Mouse (Mus musculus) midbrain, embryonic 14.5 days (tissue): ENCODE results near the gene Olfr59. TPM values are rescaled to one million over a fixed set of nuclear protein-coding genes. Genes with fewer than 3 reads are reported as not detected.

Experiments used
- ATAC-seq: fragments of 200-750 bp; cut with Nextera tagmentation; 2 replicates; pipeline ENCODE4 v1.8.0; 2017; ENCODE audit warnings: moderate number of reproducible peaks, moderate library complexity; ENCODE audit not compliant: low FRiP score, low TSS enrichment
- DNase-seq: peaks from one replicate; pipeline ENCODE4 v3.0.0-alpha.2; 2015
- H3K27ac ChIP-seq: fragments of 300-500 bp; sonication (generic); replicated peaks from 2 replicates; pipeline ENCODE4 v1.5.1; 2014; ENCODE audit warnings: mild to moderate bottlenecking, low read depth, low read length, moderate library complexity
- H3K27me3 ChIP-seq: fragments of 300-500 bp; sonication (generic); 2 replicates; pipeline ENCODE4 v1.6.1; 2014; ENCODE audit warnings: low read length, control low read depth, mixed read lengths; ENCODE audit not compliant: control insufficient read depth, insufficient read depth
- H3K36me3 ChIP-seq: fragments of 300-500 bp; sonication (generic); 2 replicates; pipeline ENCODE4 v1.6.1; 2014; ENCODE audit warnings: low read length, control low read depth; ENCODE audit not compliant: control insufficient read depth, insufficient read depth
- H3K4me1 ChIP-seq: fragments of 300-500 bp; sonication (generic); 2 replicates; pipeline ENCODE4 v1.6.1; 2014; ENCODE audit warnings: mild to moderate bottlenecking, antibody characterized with exemption, low read length, control low read depth; ENCODE audit not compliant: control insufficient read depth, insufficient read depth
- H3K4me2 ChIP-seq: fragments of 300-500 bp; sonication (generic); 2 replicates; pipeline ENCODE4 v1.6.1; 2014; ENCODE audit warnings: mild to moderate bottlenecking, low read length, moderate library complexity
- H3K4me3 ChIP-seq: fragments of 300-500 bp; sonication (generic); replicated peaks from 2 replicates; pipeline ENCODE4 v1.5.1; 2014; ENCODE audit warnings: low read depth, low read length
- H3K9ac ChIP-seq: fragments of 300-500 bp; sonication (generic); replicated peaks from 2 replicates; pipeline ENCODE4 v1.6.1; 2014; ENCODE audit warnings: mild to moderate bottlenecking, low read length, moderate library complexity
- H3K9me3 ChIP-seq: fragments of 300-500 bp; sonication (generic); 2 replicates; pipeline ENCODE4 v1.6.1; 2016; ENCODE audit warnings: low read length, control low read depth, mixed read lengths; ENCODE audit not compliant: control insufficient read depth
- WGBS: fragments of 180-500 bp; shearing (Covaris S2); extraction: QIAGEN DNeasy Blood & Tissue Kit; methylation state at CpG from one replicate; pipeline ENCODE4 v1.1.7; 2014; 5-methylcytosine and 5-hydroxymethylcytosine counted together
- polyA plus RNA-seq: library from polyadenylated mRNA; unstranded; fragments of >200 nt; fragmentation: Nextera tagmentation; extraction: Ambion mirVana; gene quantifications from 2 replicates; pipeline ENCODE4 v1.2.1, GENCODE M21; 2014

Olfr59 gene
- not detected in 2 replicates for polyA plus RNA-seq

GRCm38 (mm10) chr11:74283436-74283835 is at the start of gene Olfr59:
Olfr59 (plus strand) TSS chr11:74283736.
- ATAC-seq (no peak), DNase-seq (no peak)
- no peaks in the 10 kb centered on the region for H3K36me3 ChIP-seq
- no peak within 1 kb of the TSS for H3K9ac ChIP-seq
- no peak within 1 kb of the TSS for H3K4me2 ChIP-seq
- 57% methylated on average over 2 of the region's 2 CpGs for WGBS
- no peak within 1 kb of the TSS for H3K27ac ChIP-seq
- no peaks in the 10 kb centered on the region for H3K27me3 ChIP-seq
- H3K4me3 ChIP-seq, result no peak within 1 kb of the TSS
- H3K9me3 ChIP-seq, result peaks cover 6% of the 10 kb centered on the region; the same call in 1 of the 2 replicates
- H3K4me1 ChIP-seq, result no peaks in the 10 kb centered on the region

DNA sequence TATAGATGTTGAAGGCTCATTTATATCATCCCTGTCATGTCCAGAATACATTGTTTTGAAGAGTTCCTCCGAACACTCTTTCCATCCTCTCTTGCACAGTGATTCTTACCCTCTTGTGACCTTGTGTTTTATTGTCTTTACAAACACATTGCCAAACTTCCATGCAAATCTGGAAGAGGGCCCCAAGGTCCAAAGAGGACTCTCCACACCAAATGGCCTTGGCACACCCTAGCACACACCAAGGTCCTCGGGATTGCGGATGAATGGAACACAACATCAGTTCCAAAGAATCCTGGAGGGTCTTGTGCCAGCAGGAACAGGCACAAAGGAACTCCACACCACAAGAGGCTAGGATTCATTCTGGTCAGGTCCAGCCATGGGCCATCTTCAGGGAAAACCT is 42.3 kb upstream of the Olfr59 start:
- peaks cover 15% of the 10 kb centered on the region; the same call in 1 of the 2 replicates for H3K9me3 ChIP-seq
- H3K4me3 ChIP-seq, result no peak overlapping the region
- no peaks in the 10 kb centered on the region for H3K4me1 ChIP-seq
- H3K4me2 ChIP-seq, result no peak overlapping the region
- DNase-seq, result no peak
- H3K27ac ChIP-seq, result no peak overlapping the region
- H3K9ac ChIP-seq, result no peak overlapping the region
- 91% methylated on average over 3 of the region's 3 CpGs for WGBS
- H3K36me3 ChIP-seq, result no peaks in the 10 kb centered on the region
- H3K27me3 ChIP-seq, result no peaks in the 10 kb centered on the region
- no peak for ATAC-seq

- H3K9me3 ChIP-seq, result peaks cover 4% of the 10 kb centered on the region; the same call in 1 of the 2 replicates
- H3K4me1 ChIP-seq, result no peaks in the 10 kb centered on the region
- WGBS, result 51% methylated on average over 2 of the region's 2 CpGs
- H3K27me3 ChIP-seq, result no peaks in the 10 kb centered on the region
- H3K4me2 ChIP-seq, result no peak within 1 kb of the TSS
- no peak within 1 kb of the TSS for H3K27ac ChIP-seq
- no peaks in the 10 kb centered on the region for H3K36me3 ChIP-seq
- H3K9ac ChIP-seq, result no peak within 1 kb of the TSS
- no peak for ATAC-seq
- no peak for DNase-seq
- no peak within 1 kb of the TSS for H3K4me3 ChIP-seq
Measured at GRCm38 (mm10) chr11:74259508-74259907, 24.0 kb upstream of the Olfr59 start, which contains the start of gene Olfr406. Olfr406 (plus strand) TSS chr11:74259808.

DNA sequence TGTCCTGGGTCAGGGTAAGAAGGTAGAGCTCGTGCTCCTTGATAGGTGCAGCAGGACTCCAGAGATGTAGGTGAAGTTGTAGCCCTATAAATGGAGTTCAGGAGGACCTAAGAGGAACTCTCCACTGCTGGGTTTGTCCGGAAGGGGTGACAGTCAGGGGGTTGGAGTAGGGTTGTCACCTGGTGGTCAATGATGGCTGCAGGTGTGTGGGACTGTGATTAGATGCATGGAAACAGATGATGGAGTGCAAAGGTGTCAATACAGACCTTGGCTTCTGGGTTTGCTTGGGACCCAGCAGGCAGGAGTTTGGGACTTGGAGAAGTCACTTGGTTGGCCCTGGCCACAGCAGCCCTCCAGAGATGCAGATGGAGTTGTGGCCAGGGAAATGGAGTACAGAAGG is 3.7 kb downstream of the Olfr59 start:
- no peaks in the 10 kb centered on the region for H3K27me3 ChIP-seq
- no peaks in the 10 kb centered on the region for H3K4me1 ChIP-seq
- H3K9me3 ChIP-seq, result no peaks in the 10 kb centered on the region
- H3K4me3 ChIP-seq, result no peak overlapping the region
- H3K9ac ChIP-seq, result no peak overlapping the region
- H3K36me3 ChIP-seq, result no peaks in the 10 kb centered on the region
- DNase-seq (no peak), ATAC-seq (no peak)
- H3K4me2 ChIP-seq, result no peak overlapping the region
- no peak overlapping the region for H3K27ac ChIP-seq
- WGBS, result 82% methylated on average over 2 of the region's 2 CpGs

DNA sequence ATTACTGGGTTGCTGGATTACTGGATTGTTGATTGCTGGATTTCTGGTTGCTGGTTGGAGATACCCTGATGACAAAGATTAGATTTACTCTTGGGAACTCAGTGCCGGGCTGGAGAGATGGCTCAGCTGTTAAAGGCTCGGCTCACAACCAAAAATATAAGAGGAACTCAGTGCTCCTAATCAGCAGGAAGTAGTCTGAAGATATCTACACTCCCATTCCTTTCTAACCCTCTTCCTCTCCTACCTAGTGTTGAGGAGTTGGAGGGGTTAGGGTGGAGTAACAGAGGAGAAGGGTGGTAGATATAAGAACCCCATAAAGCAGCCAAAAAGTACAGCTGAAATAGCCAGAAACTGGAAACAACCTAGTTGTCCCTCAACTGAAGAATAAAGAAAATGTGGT is 42.5 kb downstream of the Olfr59 start:
- H3K27ac ChIP-seq, result no peak overlapping the region
- no peaks in the 10 kb centered on the region for H3K27me3 ChIP-seq
- WGBS, result 77% methylated on average over 2 of the region's 2 CpGs
- no peaks in the 10 kb centered on the region for H3K4me1 ChIP-seq
- no peaks in the 10 kb centered on the region for H3K36me3 ChIP-seq
- H3K9me3 ChIP-seq, result no peaks in the 10 kb centered on the region
- no peak for DNase-seq
- no peak overlapping the region for H3K4me3 ChIP-seq
- no peak overlapping the region for H3K4me2 ChIP-seq
- no peak for ATAC-seq
- no peak overlapping the region for H3K9ac ChIP-seq

- H3K36me3 ChIP-seq, result no peaks in the 10 kb centered on the region
- no peak overlapping the region for H3K9ac ChIP-seq
- H3K4me2 ChIP-seq, result no peak overlapping the region
- DNase-seq, result no peak
- H3K4me3 ChIP-seq, result no peak overlapping the region
- no peaks in the 10 kb centered on the region for H3K4me1 ChIP-seq
- H3K9me3 ChIP-seq, result no peaks in the 10 kb centered on the region
- no peak for ATAC-seq
- H3K27me3 ChIP-seq, result no peaks in the 10 kb centered on the region
- H3K27ac ChIP-seq, result no peak overlapping the region
Measured at GRCm38 (mm10) chr11:74328781-74329180, 45.2 kb downstream of the Olfr59 start.

DNA sequence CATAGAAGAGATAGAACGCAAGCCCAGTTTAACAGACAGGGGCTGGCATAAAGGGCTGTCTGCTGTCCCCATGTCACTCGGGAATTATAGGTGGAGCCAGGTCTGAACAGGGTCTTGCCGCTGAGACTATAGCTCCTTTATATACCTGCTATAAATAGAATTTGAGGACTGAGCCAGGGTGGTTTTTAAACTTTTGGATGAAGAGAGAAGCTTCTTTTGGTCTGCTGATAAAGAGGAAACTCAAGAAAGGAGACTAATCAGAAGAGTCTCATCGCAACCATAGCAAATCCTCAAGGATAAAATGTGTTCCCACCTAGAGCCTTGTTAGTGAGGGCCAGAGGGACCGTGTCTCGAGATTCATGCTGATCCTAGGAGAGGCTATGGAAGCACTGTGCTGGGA is 54.4 kb downstream of the Olfr59 start, which contains the start of gene Olfr410:
Olfr410 (minus strand) TSS at position 101 of the 400 bp plus-strand sequence.
- no peak within 1 kb of the TSS for H3K4me3 ChIP-seq
- H3K9me3 ChIP-seq, result no peaks in the 10 kb centered on the region
- no peak within 1 kb of the TSS for H3K4me2 ChIP-seq
- no peak within 1 kb of the TSS for H3K9ac ChIP-seq
- DNase-seq (no peak), ATAC-seq (no peak)
- no peak within 1 kb of the TSS for H3K27ac ChIP-seq
- no peaks in the 10 kb centered on the region for H3K4me1 ChIP-seq
- WGBS, result 86% methylated on average over 6 of the region's 6 CpGs
- no peaks in the 10 kb centered on the region for H3K36me3 ChIP-seq
- no peaks in the 10 kb centered on the region for H3K27me3 ChIP-seq

Other genes with a start within 250 kb of the Olfr59 start
- not detected in 2 replicates for gene Olfr139, start 227.2 kb upstream of the Olfr59 start, polyA plus RNA-seq
- gene Olfr399, start 227.1 kb upstream of the Olfr59 start, polyA plus RNA-seq, result not detected in 2 replicates
- not detected in 2 replicates for gene Zfp616, start 213.8 kb upstream of the Olfr59 start, polyA plus RNA-seq
- not detected in 2 replicates for gene Olfr401, start 170.0 kb upstream of the Olfr59 start, polyA plus RNA-seq
- not detected in 2 replicates for gene Olfr402, start 130.2 kb upstream of the Olfr59 start, polyA plus RNA-seq
- gene Olfr403, start 97.5 kb upstream of the Olfr59 start, polyA plus RNA-seq, result not detected in 2 replicates
- not detected in 2 replicates for gene Olfr43, start 72.4 kb upstream of the Olfr59 start, polyA plus RNA-seq
- gene Olfr406, start 23.9 kb upstream of the Olfr59 start, polyA plus RNA-seq, result not detected in 2 replicates
- gene Olfr410, start 54.3 kb downstream of the Olfr59 start, polyA plus RNA-seq, result not detected in 2 replicates
- not detected in 2 replicates for gene Olfr411, start 68.9 kb downstream of the Olfr59 start, polyA plus RNA-seq
- not detected in 2 replicates for gene Olfr412, start 78.3 kb downstream of the Olfr59 start, polyA plus RNA-seq